Mouse (Mus musculus) heart, embryonic 14.5 days (tissue): ENCODE results near the gene Mctp1. TPM values are rescaled to one million over a fixed set of nuclear protein-coding genes. Genes with fewer than 3 reads are reported as not detected.

Experiments
- ATAC-seq: fragments of 200-750 bp; cut with Nextera tagmentation; 2 replicates; pipeline ENCODE4 v1.8.0; 2017; ENCODE audit warnings: low read depth, moderate TSS enrichment; ENCODE audit not compliant: insufficient number of reproducible peaks, insufficient read depth, low FRiP score
- H3K27ac ChIP-seq, 2 experiments: fragments of 200-500 bp in 1 of 2; fragments of 300-500 bp in 1 of 2; sonication (generic) in 1 of 2; replicated peaks in 1 of 2; 2 replicates each; pipeline ENCODE4 v1.5.1; 2012 to 2014; ENCODE audit warnings: low read depth in 2 of 2, low read length in 2 of 2, control low read depth in 1 of 2, mild to moderate bottlenecking in 1 of 2, mixed read lengths in 1 of 2; ENCODE audit not compliant: control insufficient read depth in 1 of 2, insufficient read depth in 1 of 2
- H3K27me3 ChIP-seq: fragments of 300-500 bp; sonication (generic); 2 replicates; pipeline ENCODE4 v1.6.1; 2014; ENCODE audit warnings: mild to moderate bottlenecking, low read length, control low read depth; ENCODE audit not compliant: control insufficient read depth, insufficient read depth
- H3K36me3 ChIP-seq: fragments of 300-500 bp; sonication (generic); 2 replicates; pipeline ENCODE4 v1.6.1; 2014; ENCODE audit warnings: mild to moderate bottlenecking, control low read depth, low read length, mixed read lengths; ENCODE audit not compliant: control insufficient read depth, insufficient read depth
- H3K4me1 ChIP-seq, 2 experiments: fragments of 200-500 bp in 1 of 2; fragments of 300-500 bp in 1 of 2; sonication (generic) in 1 of 2; 2 replicates each; pipeline ENCODE4 v1.6.1; 2012 to 2014; ENCODE audit warnings: low read length in 2 of 2, control low read depth in 1 of 2, mixed read lengths in 1 of 2; ENCODE audit not compliant: control insufficient read depth in 2 of 2, insufficient read depth in 2 of 2
- H3K4me2 ChIP-seq: fragments of 300-500 bp; sonication (generic); 2 replicates; pipeline ENCODE4 v1.6.1; 2014; ENCODE audit warnings: mild to moderate bottlenecking, low read length
- H3K4me3 ChIP-seq, 2 experiments: fragments of 200-500 bp in 1 of 2; fragments of 300-500 bp in 1 of 2; sonication (generic) in 1 of 2; 2 replicates each; pipeline ENCODE4 v1.5.1; 2012 to 2014; ENCODE audit warnings: low read length in 2 of 2, mild to moderate bottlenecking in 2 of 2, control low read depth in 1 of 2, low read depth in 1 of 2, moderate library complexity in 1 of 2; ENCODE audit not compliant: control insufficient read depth in 1 of 2, insufficient read depth in 1 of 2
- H3K9ac ChIP-seq: fragments of 300-500 bp; sonication (generic); 2 replicates; pipeline ENCODE4 v1.6.1; 2014; ENCODE audit warnings: mild to moderate bottlenecking, low read length
- H3K9me3 ChIP-seq: fragments of 300-500 bp; sonication (generic); 2 replicates; pipeline ENCODE4 v1.6.1; 2016; ENCODE audit warnings: low read length, control low read depth; ENCODE audit not compliant: control insufficient read depth
- WGBS: fragments of 180-500 bp; shearing (Covaris S2); extraction: QIAGEN DNeasy Blood & Tissue Kit; methylation state at CpG from one replicate; pipeline ENCODE4 v1.1.7; 2014; 5-methylcytosine and 5-hydroxymethylcytosine counted together
- polyA plus RNA-seq: library from polyadenylated mRNA; unstranded; fragments of >200 nt; fragmentation: Nextera tagmentation; extraction: Ambion mirVana; gene quantifications from 2 replicates; pipeline ENCODE4 v1.2.1, GENCODE M21; 2014

Mctp1 gene
- polyA plus RNA-seq, 1 experiment from 2014 or later = 0.45 TPM

DNA sequence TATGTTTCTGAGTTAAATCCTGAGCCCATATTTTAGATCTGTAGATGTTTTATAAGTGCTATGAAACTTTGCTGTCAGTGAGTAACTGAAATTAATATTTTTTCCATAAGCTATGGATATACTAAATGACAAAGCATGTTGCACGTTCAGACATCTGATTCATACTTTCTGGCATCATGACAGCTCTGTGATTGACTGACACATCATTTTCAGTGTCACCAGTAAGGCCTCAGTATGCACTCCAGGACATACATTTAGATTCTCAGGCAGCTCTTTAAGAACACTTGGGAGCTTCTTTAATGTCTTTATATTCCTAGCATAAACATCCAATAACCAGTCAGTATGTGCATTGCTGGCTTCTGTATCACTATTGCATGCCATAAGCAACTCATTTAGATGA lies 659.0 kb downstream of the Mctp1 start:
- Histone ChIP-seq H3K4me1 (no peaks in the 10 kb centered on the region), H3K27ac (no peak overlapping the region), H3K36me3 (peaks cover 6% of the 10 kb centered on the region), H3K4me3 (no peak overlapping the region), H3K27me3 (no peaks in the 10 kb centered on the region), H3K9me3 (no peaks in the 10 kb centered on the region), H3K4me2 (no peak overlapping the region), H3K9ac (no peak overlapping the region)
- ATAC-seq = no peak
- 74% methylated on average over 1 of the region's 1 CpGs for WGBS

DNA sequence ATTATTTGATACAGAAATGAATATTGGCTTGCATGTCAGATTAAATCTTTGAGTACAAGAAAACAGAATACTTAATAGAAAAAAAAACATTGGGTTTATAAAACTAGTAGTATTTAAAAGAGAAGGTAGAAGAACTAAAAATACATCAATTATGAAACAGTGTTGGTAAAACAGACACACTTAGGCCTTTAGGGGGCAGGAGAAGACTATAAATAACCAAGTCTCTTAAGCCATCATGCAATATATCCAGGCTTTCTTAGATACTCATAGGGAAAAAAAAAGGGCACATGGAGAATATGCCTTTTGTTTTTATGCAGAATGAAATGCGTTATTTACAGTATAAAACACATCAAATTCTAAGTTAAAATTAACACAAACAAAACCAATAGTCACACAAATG lies 661.0 kb downstream of the Mctp1 start:
- no peaks in the 10 kb centered on the region for H3K9me3 ChIP-seq
- peaks cover 6% of the 10 kb centered on the region for H3K36me3 ChIP-seq
- no peak overlapping the region for H3K4me2 ChIP-seq
- H3K9ac ChIP-seq = no peak overlapping the region
- H3K4me1 ChIP-seq = no peaks in the 10 kb centered on the region
- H3K27me3 ChIP-seq = no peaks in the 10 kb centered on the region
- no peak overlapping the region for H3K4me3 ChIP-seq
- H3K27ac ChIP-seq = no peak overlapping the region
- ATAC-seq = no peak
- 87% methylated on average over 1 of the region's 1 CpGs for WGBS

DNA sequence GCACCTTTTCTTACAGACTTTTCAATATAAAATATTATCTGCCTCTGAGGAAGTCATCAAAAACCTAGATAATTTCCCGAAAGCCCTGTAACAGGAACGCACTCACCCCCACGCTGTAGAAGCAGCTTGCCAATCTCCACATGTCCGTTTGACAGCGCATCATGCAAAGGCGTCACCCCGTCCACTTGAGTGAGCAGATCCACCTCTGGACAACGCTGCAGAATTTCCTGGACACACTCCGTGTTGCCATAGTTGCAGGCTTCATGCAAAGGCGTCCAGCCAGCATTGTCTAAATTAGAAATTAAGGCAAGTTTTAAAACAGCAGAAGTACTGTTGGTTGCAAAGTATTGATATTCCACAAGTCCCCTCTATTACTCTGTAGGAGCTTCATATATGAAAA lies 662.1 kb downstream of the Mctp1 start:
- Histone ChIP-seq H3K27ac (no peak overlapping the region), H3K9ac (no peak overlapping the region), H3K36me3 (peaks cover 6% of the 10 kb centered on the region), H3K27me3 (no peaks in the 10 kb centered on the region), H3K9me3 (no peaks in the 10 kb centered on the region), H3K4me1 (no peaks in the 10 kb centered on the region), H3K4me2 (no peak overlapping the region), H3K4me3 (no peak overlapping the region)
- ATAC-seq = no peak
- WGBS = 60% methylated on average over 10 of the region's 10 CpGs

DNA sequence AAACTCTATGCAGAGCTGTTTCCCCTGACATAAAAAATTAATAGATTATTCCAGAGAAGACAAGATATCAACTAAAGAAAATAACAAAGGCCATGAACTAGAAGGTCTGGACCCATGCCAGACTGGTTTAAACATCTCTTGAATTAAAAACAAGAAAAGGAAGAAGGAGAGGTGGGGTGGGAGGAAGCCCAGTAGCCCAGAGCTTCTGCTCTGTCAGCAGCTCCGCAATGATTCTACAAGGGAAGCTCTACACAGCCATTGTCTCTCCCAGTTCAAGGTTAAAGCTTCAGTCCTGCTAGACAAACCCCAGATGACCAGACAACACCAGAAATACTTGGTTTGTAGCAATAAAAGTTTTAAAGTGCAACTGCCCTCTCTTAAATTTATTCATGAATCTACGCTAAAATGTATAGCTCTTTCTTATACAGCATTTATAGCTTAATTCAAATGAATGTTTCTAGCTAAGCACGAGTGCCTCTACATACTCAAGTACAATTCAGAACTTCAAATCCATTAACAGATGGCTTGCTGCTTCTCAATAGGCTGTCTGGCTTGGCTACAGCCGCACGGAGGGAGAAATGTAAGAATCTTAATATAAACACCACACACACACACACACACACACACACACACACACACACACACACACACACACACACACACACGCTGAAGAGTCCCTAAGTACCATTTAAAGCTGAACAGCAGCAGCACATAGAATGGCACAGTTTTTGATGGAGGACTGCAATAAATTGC lies 663.0 kb downstream of the Mctp1 start:
- Histone ChIP-seq H3K4me1 (no peaks in the 10 kb centered on the region), H3K4me2 (no peak overlapping the region), H3K27ac (no peak overlapping the region), H3K36me3 (peaks cover 6% of the 10 kb centered on the region), H3K4me3 (no peak overlapping the region), H3K9me3 (no peaks in the 10 kb centered on the region), H3K9ac (no peak overlapping the region), H3K27me3 (no peaks in the 10 kb centered on the region)
- no peak for ATAC-seq
- 72% methylated on average over 6 of the region's 6 CpGs for WGBS

- Histone ChIP-seq H3K4me3 (no peak overlapping the region), H3K4me1 (no peaks in the 10 kb centered on the region), H3K4me2 (no peak overlapping the region), H3K27me3 (no peaks in the 10 kb centered on the region), H3K9ac (no peak overlapping the region), H3K36me3 (peaks cover 5% of the 10 kb centered on the region), H3K9me3 (no peaks in the 10 kb centered on the region), H3K27ac (no peak overlapping the region)
- WGBS = 76% methylated on average over 1 of the region's 1 CpGs
- no peak for ATAC-seq
Observed at GRCm38 (mm10) chr13:77048461-77048860, 664.1 kb downstream of the Mctp1 start.

DNA sequence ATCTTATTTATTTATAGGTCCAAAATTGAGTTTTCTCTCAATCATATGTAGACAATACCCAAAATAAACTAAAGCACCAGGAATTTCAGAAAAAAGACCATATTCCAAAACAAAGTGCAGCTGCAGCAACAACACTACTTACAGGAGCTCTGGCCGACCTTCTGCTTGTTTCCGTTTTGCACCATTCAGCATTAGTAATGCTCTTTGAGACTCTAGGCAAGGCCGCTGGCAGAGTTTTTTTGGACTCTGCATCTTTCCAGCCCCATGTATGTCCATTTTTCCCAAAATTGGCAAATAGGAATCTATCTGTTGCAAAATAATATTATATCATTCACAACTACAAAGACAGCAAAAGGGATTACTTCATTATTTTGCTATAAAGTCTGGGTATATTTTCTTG lies 665.4 kb downstream of the Mctp1 start:
- H3K36me3 ChIP-seq = peaks cover 2% of the 10 kb centered on the region; the same call in 1 of the 2 replicates
- H3K9me3 ChIP-seq = no peaks in the 10 kb centered on the region
- ATAC-seq = no peak
- H3K9ac ChIP-seq = no peak overlapping the region
- 84% methylated on average over 3 of the region's 3 CpGs for WGBS
- no peaks in the 10 kb centered on the region for H3K4me1 ChIP-seq
- no peak overlapping the region for H3K4me3 ChIP-seq
- H3K4me2 ChIP-seq = no peak overlapping the region
- no peak overlapping the region for H3K27ac ChIP-seq
- H3K27me3 ChIP-seq = no peaks in the 10 kb centered on the region

GRCm38 (mm10) chr13:77063221-77063620 lies 678.9 kb downstream of the Mctp1 start:
- WGBS = 91% methylated on average over 1 of the region's 1 CpGs
- Histone ChIP-seq H3K9ac (no peak overlapping the region), H3K9me3 (no peaks in the 10 kb centered on the region), H3K36me3 (no peaks in the 10 kb centered on the region), H3K4me1 (no peaks in the 10 kb centered on the region), H3K27ac (no peak overlapping the region), H3K4me2 (no peak overlapping the region), H3K27me3 (no peaks in the 10 kb centered on the region), H3K4me3 (no peak overlapping the region)
- ATAC-seq = no peak

- H3K9ac ChIP-seq = no peak overlapping the region
- WGBS = 82% methylated on average over 1 of the region's 1 CpGs
- H3K9me3 ChIP-seq = no peaks in the 10 kb centered on the region
- no peak for ATAC-seq
- no peaks in the 10 kb centered on the region for H3K36me3 ChIP-seq
- H3K27ac ChIP-seq = no peak overlapping the region
- no peak overlapping the region for H3K4me2 ChIP-seq
- H3K4me3 ChIP-seq = no peak overlapping the region
- H3K4me1 ChIP-seq = no peaks in the 10 kb centered on the region
- H3K27me3 ChIP-seq = no peaks in the 10 kb centered on the region
Observed at GRCm38 (mm10) chr13:77068847-77069246, 684.5 kb downstream of the Mctp1 start.
